Mouse (Mus musculus) ES-E14 (cell line): Measurements from ENCODE around the gene Serpinb1b. TPM values are rescaled to one million over a fixed set of nuclear protein-coding genes. Genes with fewer than 3 reads are reported as not detected.

Source experiments
- DNase-seq: peaks from one replicate; pipeline ENCODE4 v3.0.0-alpha.2; 2013; ENCODE audit warnings: low read depth, low spot score
- H3K27ac ChIP-seq: 2 replicates; pipeline ENCODE4 v1.5.1; 2012; ENCODE audit warnings: low read depth, mild to moderate bottlenecking, low read length, moderate library complexity, mixed read lengths; ENCODE audit not compliant: poor library complexity, insufficient read depth, severe bottlenecking
- H3K36me3 ChIP-seq: 2 replicates; pipeline ENCODE4 v1.6.1; 2012; ENCODE audit warnings: mild to moderate bottlenecking, low read length, moderate library complexity, mixed read lengths; ENCODE audit not compliant: control insufficient read depth, poor library complexity, insufficient read depth, severe bottlenecking
- H3K4me1 ChIP-seq, 2 experiments: fragments of 150-350 bp in 1 of 2; sonication (generic) in 1 of 2; 2 replicates each; pipeline ENCODE4 v1.6.1; 2012; ENCODE audit warnings: low read length in 2 of 2, mild to moderate bottlenecking in 1 of 2, mixed read lengths in 1 of 2; ENCODE audit not compliant: control insufficient read depth in 2 of 2, insufficient read depth in 2 of 2, poor library complexity in 1 of 2
- H3K4me3 ChIP-seq, 2 experiments: fragments of 150-350 bp in 1 of 2; sonication (generic) in 1 of 2; 2 replicates each; pipeline ENCODE4 v1.5.1; 2012; ENCODE audit warnings: low read length in 2 of 2, low read depth in 1 of 2, mild to moderate bottlenecking in 1 of 2, mixed read lengths in 1 of 2; ENCODE audit not compliant: insufficient read depth in 1 of 2, poor library complexity in 1 of 2, severe bottlenecking in 1 of 2
- H3K9ac ChIP-seq: 2 replicates; pipeline ENCODE4 v1.6.1; 2012; ENCODE audit warnings: low read depth, mild to moderate bottlenecking, low read length, mixed read lengths; ENCODE audit not compliant: poor library complexity, insufficient read depth, severe bottlenecking
- H3K9me3 ChIP-seq: fragments of 150-350 bp; sonication (generic); 2 replicates; pipeline ENCODE4 v1.6.1; 2012; ENCODE audit warnings: low read depth, mild to moderate bottlenecking, low read length; ENCODE audit not compliant: control insufficient read depth, insufficient read depth
- CHD2 ChIP-seq: IDR thresholded peaks from 2 replicates; pipeline ENCODE4 v1.6.1; 2014; ENCODE audit warnings: mild to moderate bottlenecking, low read depth, low read length, inconsistent platforms
- HCFC1 ChIP-seq: IDR thresholded peaks from 2 replicates; pipeline ENCODE4 v1.6.1; 2012; ENCODE audit warnings: low read length, inconsistent platforms, borderline replicate concordance; ENCODE audit not compliant: insufficient read depth
- MAFK ChIP-seq: IDR thresholded peaks from 2 replicates; pipeline ENCODE4 v1.6.1; 2014; ENCODE audit warnings: mild to moderate bottlenecking, low read depth, low read length, inconsistent platforms; ENCODE audit not compliant: insufficient read depth
- ZC3H11A ChIP-seq: IDR thresholded peaks from 2 replicates; pipeline ENCODE4 v1.6.1; 2012; ENCODE audit warnings: low read depth, mild to moderate bottlenecking, inconsistent platforms, low read length, borderline replicate concordance
- ZNF384 ChIP-seq: IDR thresholded peaks from 2 replicates; pipeline ENCODE4 v1.6.1; 2012; ENCODE audit warnings: low read depth, low read length, inconsistent platforms
- in situ Hi-C, 2 experiments: fragments of 600-800 bp; cut with MboI; formaldehyde crosslinking; loops; one replicate each; pipeline ENCODE4 v1.15.1; 2025; ENCODE audit warnings: low sequenced_read_pairs in 2 of 2, inconsistent platforms in 1 of 2; ENCODE audit not compliant: unreplicated experiment in 2 of 2
- total RNA-seq: library from RNA; depleted of rRNA; stranded (reverse); fragments of 300-350 nt; gene quantifications from 2 replicates; pipeline ENCODE4 v1.2.3, GENCODE M21; 2012

Gene Serpinb1b
- total RNA-seq, 1 experiment: 0.22 TPM

- no peak overlapping the region for H3K4me3 ChIP-seq
- H3K9me3 ChIP-seq: no peaks in the 10 kb centered on the region; the same call in 1 of the 2 replicates
- no peak overlapping the region for H3K9ac ChIP-seq
- no peak for TF ChIP-seq MAFK
- no peak for TF ChIP-seq ZC3H11A
- no peak for TF ChIP-seq ZNF384
- TF ChIP-seq HCFC1: no peak
- TF ChIP-seq CHD2: no peak
- H3K27ac ChIP-seq: no peak overlapping the region
- no peak for DNase-seq
- H3K36me3 ChIP-seq: no peaks in the 10 kb centered on the region; the same call in 1 of the 2 replicates
- in situ Hi-C loops: no loop called here
- H3K4me1 ChIP-seq: no peaks in the 10 kb centered on the region
Measured at GRCm38 (mm10) chr13:33067387-33067977, 10.9 kb upstream of the Serpinb1b start.

- in situ Hi-C loops: no loop called here
- no peak overlapping the region for H3K9ac ChIP-seq
- no peaks in the 10 kb centered on the region; the same call in 1 of the 2 replicates for H3K9me3 ChIP-seq
- no peaks in the 10 kb centered on the region for H3K4me1 ChIP-seq
- no peak overlapping the region for H3K27ac ChIP-seq
- no peak for DNase-seq
- no peak overlapping the region for H3K4me3 ChIP-seq
- TF ChIP-seq MAFK (no peak), HCFC1 (no peak), ZNF384 (no peak), CHD2 (no peak), ZC3H11A (no peak)
- no peaks in the 10 kb centered on the region; the same call in 1 of the 2 replicates for H3K36me3 ChIP-seq
Measured at GRCm38 (mm10) chr13:33068164-33068563, 10.2 kb upstream of the Serpinb1b start.

GRCm38 (mm10) chr13:33071776-33072175, 6.6 kb upstream of the Serpinb1b start:
- H3K4me3 ChIP-seq: no peak overlapping the region
- H3K27ac ChIP-seq: no peak overlapping the region
- no peaks in the 10 kb centered on the region for H3K4me1 ChIP-seq
- in situ Hi-C loops: loop anchor here in 1 of 2 experiments (10.0 kb wide), 1 partner anchor 167 kb away; no protein-coding TSS in a partner anchor
- no peaks in the 10 kb centered on the region for H3K9me3 ChIP-seq
- DNase-seq: no peak
- no peak for TF ChIP-seq ZNF384
- TF ChIP-seq HCFC1: no peak
- no peak for TF ChIP-seq CHD2
- no peak for TF ChIP-seq ZC3H11A
- TF ChIP-seq MAFK: no peak
- H3K9ac ChIP-seq: no peak overlapping the region
- no peaks in the 10 kb centered on the region for H3K36me3 ChIP-seq

- Histone ChIP-seq H3K36me3 (no peaks in the 10 kb centered on the region), H3K4me1 (no peaks in the 10 kb centered on the region), H3K4me3 (no peak overlapping the region), H3K9me3 (no peaks in the 10 kb centered on the region), H3K9ac (no peak overlapping the region), H3K27ac (no peak overlapping the region)
- in situ Hi-C loops: loop anchor here in 1 of 2 experiments (10.0 kb wide), 1 partner anchor 169 kb away; no protein-coding TSS in a partner anchor
- no peak for DNase-seq
- TF ChIP-seq HCFC1 (no peak), MAFK (no peak), ZC3H11A (peak; percentile 49; the same call in 1 of the 2 replicates)
Measured at GRCm38 (mm10) chr13:33074029-33074428, 4.3 kb upstream of the Serpinb1b start.

- no peak for TF ChIP-seq ZNF384
- TF ChIP-seq HCFC1: no peak
- no peak for TF ChIP-seq MAFK
- no peak for TF ChIP-seq CHD2
- no peak for TF ChIP-seq ZC3H11A
Measured at GRCm38 (mm10) chr13:33076247-33076646, 2.1 kb upstream of the Serpinb1b start.

More at GRCm38 (mm10) chr13:33076247-33076646, 2.1 kb upstream of the Serpinb1b start:
- in situ Hi-C loops: loop anchor here in 1 of 2 experiments (10.0 kb wide), 1 partner anchor 171 kb away; no protein-coding TSS in a partner anchor
- Histone ChIP-seq H3K9me3 (no peaks in the 10 kb centered on the region), H3K9ac (no peak overlapping the region), H3K4me1 (no peaks in the 10 kb centered on the region), H3K4me3 (no peak overlapping the region), H3K36me3 (no peaks in the 10 kb centered on the region), H3K27ac (no peak overlapping the region)
- DNase-seq: no peak
